Mouse (Mus musculus) kidney, adult 2 months (tissue): ENCODE measurements around the gene BC053393. TPM values are rescaled to one million over a fixed set of nuclear protein-coding genes. Genes with fewer than 3 reads are reported as not detected.
"Not testable (repeated sequence)": the region's sequence is repeated elsewhere in the genome, so short reads cannot be mapped to it uniquely, and the experiment has no call there.

Experiments used
- DNase-seq: peaks from one replicate; pipeline ENCODE4 v3.0.0; 2021
- H3K27ac ChIP-seq: fragments of 200-500 bp; 2 replicates; pipeline ENCODE4 v1.5.1; 2012; ENCODE audit warnings: low read depth, low read length, control low read depth, inconsistent platforms; ENCODE audit not compliant: insufficient read depth
- H3K27me3 ChIP-seq: fragments of 200-500 bp; replicated peaks from 2 replicates; pipeline ENCODE4 v1.6.1; 2012; ENCODE audit warnings: mild to moderate bottlenecking, moderate library complexity, low read length, inconsistent platforms; ENCODE audit not compliant: control insufficient read depth, insufficient read depth
- H3K36me3 ChIP-seq: fragments of 200-500 bp; 2 replicates; pipeline ENCODE4 v1.6.1; 2012; ENCODE audit warnings: mild to moderate bottlenecking, moderate library complexity, low read length, inconsistent platforms; ENCODE audit not compliant: control insufficient read depth, insufficient read depth
- H3K4me1 ChIP-seq: fragments of 200-500 bp; 2 replicates; pipeline ENCODE4 v1.6.1; 2011; ENCODE audit warnings: low read length; ENCODE audit not compliant: control insufficient read depth, insufficient read depth
- H3K4me3 ChIP-seq: fragments of 200-500 bp; 2 replicates; pipeline ENCODE4 v1.5.1; 2011; ENCODE audit warnings: mild to moderate bottlenecking, low read depth, low read length, control low read depth; ENCODE audit not compliant: insufficient read depth
- CTCF ChIP-seq: fragments of 200-500 bp; conservative IDR thresholded peaks from 2 replicates; pipeline ENCODE4 v1.5.1; 2011; ENCODE audit warnings: low read depth, mild to moderate bottlenecking, control low read depth, low read length, moderate library complexity, mixed read lengths; ENCODE audit not compliant: insufficient read depth, insufficient read length
- POLR2A ChIP-seq: fragments of 200-500 bp; IDR thresholded peaks from one replicate; pipeline ENCODE4 v1.6.1; 2011; ENCODE audit warnings: low read depth, low read length, control low read depth
- WGBS: fragments of 180-500 bp; shearing (Covaris S2); methylation state at CpG from one replicate; pipeline ENCODE4 v1.1.7; 2018; 5-methylcytosine and 5-hydroxymethylcytosine counted together
- polyA plus RNA-seq: library from polyadenylated mRNA; depleted of rRNA; stranded (reverse); fragments of >200 nt; gene quantifications from 2 replicates; pipeline ENCODE4 v1.2.3, GENCODE M21; 2012; rRNA removed

The BC053393 gene
- polyA plus RNA-seq, 1 experiment, result not detected

DNA sequence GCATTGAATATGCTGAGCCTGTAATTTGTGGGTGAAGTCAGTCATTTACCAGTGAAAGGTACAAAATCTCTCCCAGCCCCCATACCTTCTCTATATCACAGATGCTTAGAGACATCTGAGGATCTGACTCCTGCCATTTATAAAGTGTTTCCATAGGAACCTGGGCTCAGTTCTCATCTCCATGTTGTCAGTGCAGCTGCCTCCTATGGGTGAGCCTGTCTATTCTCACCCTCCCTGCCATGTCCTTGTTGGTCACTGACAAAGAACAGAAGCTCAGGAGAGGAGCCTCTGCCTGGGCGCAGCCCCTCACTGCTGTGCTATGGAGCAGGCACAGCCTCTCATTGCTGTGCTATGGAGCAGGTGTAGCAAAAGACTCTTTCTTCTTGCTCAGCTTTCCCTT is 48.6 kb downstream of the BC053393 start:
- DNase-seq, result no peak
- H3K27me3 ChIP-seq, result no peaks in the 10 kb centered on the region
- H3K4me3 ChIP-seq, result no peak overlapping the region
- H3K4me1 ChIP-seq, result no peaks in the 10 kb centered on the region
- H3K27ac ChIP-seq, result no peak overlapping the region
- no peak for TF ChIP-seq CTCF
- no peak for TF ChIP-seq POLR2A
- 87% methylated on average over 1 of the region's 1 CpGs for WGBS
- H3K36me3 ChIP-seq, result no peaks in the 10 kb centered on the region

GRCm38 (mm10) chr11:46620414-46621168 is 49.3 kb downstream of the BC053393 start:
- no peak overlapping the region for H3K4me3 ChIP-seq
- DNase-seq, result no peak
- 50% methylated on average over 7 of the region's 7 CpGs for WGBS
- H3K27me3 ChIP-seq, result no peaks in the 10 kb centered on the region
- no peak overlapping the region for H3K27ac ChIP-seq
- H3K4me1 ChIP-seq, result no peaks in the 10 kb centered on the region
- TF ChIP-seq POLR2A (no peak), CTCF (no peak)
- no peaks in the 10 kb centered on the region for H3K36me3 ChIP-seq

DNA sequence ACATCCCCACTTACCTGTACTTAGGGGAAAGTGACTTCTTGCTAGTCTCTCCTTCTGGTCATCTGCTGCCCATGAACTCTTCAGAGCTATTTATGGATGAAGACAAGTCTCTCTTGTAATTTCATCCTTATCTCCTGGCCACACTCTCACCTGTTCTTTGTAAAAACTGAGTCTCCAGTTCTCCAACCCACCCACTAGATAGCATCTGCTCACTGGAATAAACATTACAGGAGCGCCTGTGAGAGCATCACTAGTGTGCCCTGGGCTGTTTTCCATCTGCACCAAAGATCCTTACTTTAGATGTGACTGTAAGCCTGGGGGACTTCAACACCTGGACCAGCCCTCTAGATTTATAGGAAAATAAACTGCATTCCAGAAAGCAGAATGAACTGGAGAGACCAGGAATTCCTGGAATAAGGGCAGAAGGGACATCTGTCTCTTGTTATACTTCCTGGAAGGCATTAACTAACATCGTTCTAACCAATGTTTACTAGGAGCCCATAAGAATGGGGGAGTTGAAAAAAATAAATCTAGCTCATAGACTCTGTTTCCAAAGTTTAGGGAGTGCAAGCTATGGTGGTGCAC is 58.0 kb downstream of the BC053393 start, which contains the start of gene Dppa1:
Dppa1 (minus strand) TSS at position 51 of the 585 bp plus-strand sequence.
- H3K27me3 ChIP-seq, result no peaks in the 10 kb centered on the region
- no peak for DNase-seq
- WGBS, result 55% methylated on average over 2 of the region's 2 CpGs
- H3K27ac ChIP-seq, result no peak within 1 kb of the TSS
- TF ChIP-seq POLR2A, result no peak
- TF ChIP-seq CTCF, result no peak
- no peaks in the 10 kb centered on the region for H3K4me1 ChIP-seq
- no peak within 1 kb of the TSS for H3K4me3 ChIP-seq
- no peaks in the 10 kb centered on the region for H3K36me3 ChIP-seq

DNA sequence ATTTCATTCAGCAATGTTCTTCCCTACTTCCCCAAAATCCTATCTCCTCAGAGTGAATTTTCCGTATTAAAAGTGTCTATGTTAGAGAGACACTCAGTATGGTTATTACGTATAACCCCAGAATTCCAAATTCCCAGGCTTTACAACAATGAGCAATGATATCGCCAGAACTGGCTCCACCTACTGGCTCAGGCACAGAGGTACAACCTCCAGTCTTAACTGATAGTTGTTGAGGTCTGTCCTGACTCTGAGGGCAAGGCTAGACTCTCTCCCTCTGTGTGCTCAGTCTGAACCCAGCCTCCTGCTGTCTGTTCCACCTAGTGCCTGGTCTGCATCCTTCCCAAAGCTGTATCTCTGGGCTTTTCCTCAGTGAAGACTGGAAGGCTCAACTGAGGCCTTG is 60.3 kb downstream of the BC053393 start:
- WGBS, result 23% methylated on average over 3 of the region's 3 CpGs
- Histone ChIP-seq H3K4me3 (no peak overlapping the region), H3K4me1 (no peaks in the 10 kb centered on the region), H3K27ac (no peak overlapping the region), H3K27me3 (no peaks in the 10 kb centered on the region), H3K36me3 (no peaks in the 10 kb centered on the region)
- DNase-seq, result peak; percentile 52
- TF ChIP-seq POLR2A, result no peak
- peak; percentile 73 for TF ChIP-seq CTCF

- WGBS, result 79% methylated on average over 4 of the region's 4 CpGs
- not testable (repeated sequence) for H3K4me1 ChIP-seq, H3K4me3 ChIP-seq, DNase-seq, H3K27me3 ChIP-seq, H3K27ac ChIP-seq, H3K36me3 ChIP-seq
These were observed 64.2 kb downstream of the BC053393 start for GRCm38 (mm10) chr11:46635516-46635915.

- 85% methylated on average over 3 of the region's 3 CpGs for WGBS
- DNase-seq, result no peak
- TF ChIP-seq CTCF (no peak), POLR2A (no peak)
These were observed 65.2 kb downstream of the BC053393 start for GRCm38 (mm10) chr11:46636568-46636967.

More at GRCm38 (mm10) chr11:46636568-46636967, 65.2 kb downstream of the BC053393 start:
- no peaks in the 10 kb centered on the region for H3K27me3 ChIP-seq
- H3K36me3 ChIP-seq, result no peaks in the 10 kb centered on the region
- H3K27ac ChIP-seq, result no peak overlapping the region
- no peaks in the 10 kb centered on the region for H3K4me1 ChIP-seq
- H3K4me3 ChIP-seq, result no peak overlapping the region

Other genes starting within 250 kb of the BC053393 start
- 0.16 and 1.8 TPM in 2 replicates for gene Itk, start 182.0 kb upstream of the BC053393 start, polyA plus RNA-seq
- 0.10 and 0.38 TPM in 2 replicates for gene Fam71b, start 175.0 kb upstream of the BC053393 start, polyA plus RNA-seq
- 15.1 and 16.5 TPM in 2 replicates for gene Med7, start 134.6 kb upstream of the BC053393 start, polyA plus RNA-seq
- 0.19 and 0.25 TPM in 2 replicates for gene Havcr2, start 116.6 kb upstream of the BC053393 start, polyA plus RNA-seq
- not detected in 2 replicates for gene Gm12169, start 47.3 kb upstream of the BC053393 start, polyA plus RNA-seq
- gene Dppa1, start 57.7 kb downstream of the BC053393 start, polyA plus RNA-seq, result not detected in 2 replicates
- gene Timd2, start 135.5 kb downstream of the BC053393 start, polyA plus RNA-seq, result 7.5 and 10.1 TPM in 2 replicates
- 23.4 and 31.7 TPM in 2 replicates for gene Havcr1, start 163.5 kb downstream of the BC053393 start, polyA plus RNA-seq
- 0.16 and 2.3 TPM in 2 replicates for gene Timd4, start 239.3 kb downstream of the BC053393 start, polyA plus RNA-seq